In the genomic region with DNA sequence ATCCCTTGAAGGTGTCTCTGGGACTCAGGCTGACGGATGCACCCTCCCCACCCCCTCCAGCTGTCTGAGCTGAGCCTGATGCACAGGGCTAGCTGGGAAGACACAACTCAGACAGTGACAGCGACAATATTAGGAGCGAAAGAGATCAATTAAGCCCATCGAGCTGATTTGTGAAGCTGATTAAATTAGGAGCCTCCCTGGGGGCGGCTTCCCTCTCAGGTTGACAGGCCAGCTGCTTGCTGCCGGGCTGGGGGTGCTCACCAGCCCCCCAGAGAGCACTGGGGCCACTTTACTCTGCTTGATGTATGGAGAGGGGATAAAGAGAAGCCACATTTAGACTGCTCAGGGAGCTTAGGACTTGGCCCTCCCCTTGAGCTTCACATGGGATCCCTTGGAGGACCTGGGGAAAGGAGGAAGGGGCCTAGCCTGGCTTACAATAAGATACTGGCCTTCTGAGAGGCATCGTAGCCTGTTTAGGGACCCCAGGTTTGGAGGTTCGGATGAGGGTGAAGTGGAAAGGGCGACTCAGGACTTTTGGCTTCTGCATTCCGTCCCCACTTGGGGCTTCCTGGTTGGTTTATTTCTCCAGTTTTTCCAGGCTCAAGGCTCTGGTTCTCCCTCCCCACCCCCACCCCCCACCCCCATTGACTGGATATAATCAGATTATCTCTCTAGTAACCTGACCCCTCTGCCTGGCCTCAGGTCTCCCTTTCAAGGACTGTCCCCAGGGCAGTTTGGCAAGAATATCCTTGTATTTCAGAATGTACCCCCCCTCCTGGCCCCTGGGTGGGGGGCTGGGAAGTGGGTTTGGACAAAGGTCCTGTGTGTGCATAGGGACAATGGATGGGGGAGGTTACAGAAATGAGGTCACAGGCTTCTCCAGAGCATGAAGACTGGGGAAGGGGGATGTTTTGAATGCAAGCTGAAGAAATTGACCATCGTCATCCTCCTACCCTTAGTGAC, we compare ENCODE assay signal across 14 mouse cellular contexts.
DNase-seq lines count a peak whose midpoint lies in the region; ATAC-seq and TF ChIP-seq lines count a peak whose summit lies in the region.
"Had no signal": no experiment of that assay in that cellular context is flagged by ENCODE, and none has a peak within 500 bp of the region (broad histone marks: within the 10 kb centered on the region; RNA-seq: fewer than 3 reads in every experiment).

No protein-coding gene starts in this region.

- WGBS in forebrain, postnatal 0 days: 30% methylated on average over 11 of the region's 11 CpGs
- WGBS in midbrain, embryonic 15.5 days: 17% methylated on average over 11 of the region's 11 CpGs

- intact Hi-C loops in left cerebral cortex, postnatal 14 days (cut with DNase I): loop anchor here (10.0 kb wide), 1 partner anchor 685 kb away; a partner anchor contains a TSS

- DNase-seq in brain, adult 2 months (ENCODE audit: low read depth, low spot score): peak; percentile 40
- DNase-seq in embryo, embryonic 11 days: peak; percentile 75
- no peak for DNase-seq in forebrain, postnatal 0 days
- no peak for DNase-seq in urinary bladder, postnatal 4 days (ENCODE audit: low spot score in 2 of 2)
- no peak for DNase-seq in left cerebral cortex, postnatal 14 days (ENCODE audit: low spot score in 2 of 2)
- no peak for DNase-seq in testis, postnatal 14 days (ENCODE audit: low spot score)
- DNase-seq: cerebellum, postnatal 14 days; kidney, adult 11 months; layer of hippocampus, postnatal 36 days; lung, postnatal 14 days had no signal

- no peaks in the 10 kb centered on the region for H3K36me3 ChIP-seq in forebrain, postnatal 0 days (ENCODE audit: insufficient read depth)
- H3K36me3 ChIP-seq in midbrain, embryonic 15.5 days (replicated peaks): no peaks in the 10 kb centered on the region
- H3K36me3 ChIP-seq: stomach, embryonic 15.5 days had no signal

- peaks cover 11% of the 10 kb centered on the region; the same call in 1 of the 2 replicates for H3K4me1 ChIP-seq in forebrain, postnatal 0 days (ENCODE audit: insufficient read depth)
- peaks cover 26% of the 10 kb centered on the region for H3K4me1 ChIP-seq in midbrain, embryonic 15.5 days

- no peaks in the 10 kb centered on the region for H3K27me3 ChIP-seq in forebrain, postnatal 0 days (ENCODE audit: insufficient read depth, low read length)
- H3K27me3 ChIP-seq in midbrain, embryonic 15.5 days (replicated peaks): no peaks in the 10 kb centered on the region
- H3K27me3 ChIP-seq: CH12.LX; stomach, embryonic 15.5 days had no signal

- H3K9me3 ChIP-seq in forebrain, postnatal 0 days (ENCODE audit: low read length): no peaks in the 10 kb centered on the region
- no peaks in the 10 kb centered on the region for H3K9me3 ChIP-seq in midbrain, embryonic 15.5 days
- H3K9me3 ChIP-seq: stomach, embryonic 15.5 days had no signal

- H3K27ac ChIP-seq in forebrain, postnatal 0 days (ENCODE audit: low read depth, low read length): no peak overlapping the region
- peak overlapping the region; percentile 58; the same call in 1 of the 2 replicates for H3K27ac ChIP-seq in midbrain, embryonic 15.5 days
- H3K27ac ChIP-seq: stomach, embryonic 15.5 days had no signal

- 0 out of 2 replicates have a peak overlapping the region, but pooled peaks have one; percentile 4 for H3K9ac ChIP-seq in forebrain, postnatal 0 days
- no peak overlapping the region for H3K9ac ChIP-seq in midbrain, embryonic 15.5 days
- H3K9ac ChIP-seq: stomach, embryonic 15.5 days had no signal

- no peak overlapping the region for H3K4me2 ChIP-seq in forebrain, postnatal 0 days (ENCODE audit: low read depth)
- H3K4me2 ChIP-seq in midbrain, embryonic 15.5 days: no peak overlapping the region
- H3K4me2 ChIP-seq: stomach, embryonic 15.5 days had no signal

- no peak overlapping the region for H3K4me3 ChIP-seq in forebrain, postnatal 0 days (ENCODE audit: low read depth, low read length)
- H3K4me3 ChIP-seq in midbrain, embryonic 15.5 days: no peak overlapping the region
- H3K4me3 ChIP-seq: stomach, embryonic 15.5 days had no signal

- ATAC-seq in forebrain, postnatal 0 days: no peak
- ATAC-seq in midbrain, embryonic 15.5 days (replicated peaks): 0 out of 2 replicates have a peak, but pooled peaks have one; percentile 38
- ATAC-seq in granulocyte monocyte progenitor cell, adult 5-6 weeks (replicated peaks; ENCODE audit: poor library complexity, severe bottlenecking): no peak

- TF ChIP-seq CTCF in forebrain, postnatal 0 days (IDR thresholded peaks at IDR 0.05; ENCODE audit: low read depth): no peak

Comparison
In these comparisons a context has a peak if more than half of its experiments do, and no peak if none do; other contexts are left out.
1. DNase-seq: peak in brain, adult 2 months (single experiment) and embryo, embryonic 11 days (single experiment); none in forebrain, postnatal 0 days (single experiment), urinary bladder, postnatal 4 days (0 of 2), left cerebral cortex, postnatal 14 days (0 of 2) and testis, postnatal 14 days (single experiment).